ENCODE assay signal across 22 mouse cellular contexts in genomic region chr6:137071466-137071865, GRCm38 (mm10).
A peak's percentile ranks its signal among the peaks of the same experiment; 100 is the strongest.
DNase-seq lines count a peak whose midpoint lies in the region; ATAC-seq and TF ChIP-seq lines count a peak whose summit lies in the region.
"Had no signal": no experiment of that assay in that cellular context is flagged by ENCODE, and none has a peak within 500 bp of the region (broad histone marks: within the 10 kb centered on the region; RNA-seq: fewer than 3 reads in every experiment).

No protein-coding gene starts in this region.

- no peak for TF ChIP-seq CTCF in liver, postnatal 0 days (IDR thresholded peaks at IDR 0.05; ENCODE audit: low read depth)

- no peaks in the 10 kb centered on the region for H3K27me3 ChIP-seq in heart, embryonic 10.5 days (ENCODE audit: insufficient read depth, poor library complexity, severe bottlenecking)
- H3K27me3 ChIP-seq in liver, postnatal 0 days (ENCODE audit: insufficient read depth, low read length), result no peaks in the 10 kb centered on the region
- H3K27me3 ChIP-seq in limb, embryonic 10.5 days (ENCODE audit: low read depth, poor library complexity, severe bottlenecking), result no peaks in the 10 kb centered on the region
- H3K27me3 ChIP-seq: CH12.LX, Patski had no signal

- H3K36me3 ChIP-seq in heart, embryonic 10.5 days, result no peaks in the 10 kb centered on the region
- H3K36me3 ChIP-seq in liver, postnatal 0 days (replicated peaks; ENCODE audit: insufficient read depth, low read length), result no peaks in the 10 kb centered on the region
- H3K36me3 ChIP-seq in limb, embryonic 10.5 days, result no peaks in the 10 kb centered on the region
- H3K36me3 ChIP-seq: G1E had no signal

- 80% methylated on average over 9 of the region's 9 CpGs for WGBS in heart, embryonic 10.5 days
- 79% methylated on average over 9 of the region's 9 CpGs for WGBS in liver, postnatal 0 days (ENCODE audit: insufficient replicate concordance)
- WGBS in limb, embryonic 10.5 days, result 94% methylated on average over 9 of the region's 9 CpGs

- ATAC-seq in liver, postnatal 0 days, result no peak
- ATAC-seq: activated CD4-positive, CD25-positive, alpha-beta regulatory T cell, adult 4 months; CD4-positive, CD25-positive, alpha-beta regulatory T cell, adult 4 months; Patski had no signal

- H3K4me2 ChIP-seq in liver, postnatal 0 days (ENCODE audit: low read depth, low read length), result no peak overlapping the region

- no peak overlapping the region for H3K27ac ChIP-seq in heart, embryonic 10.5 days
- H3K27ac ChIP-seq in liver, postnatal 0 days (ENCODE audit: low read depth), result no peak overlapping the region
- no peak overlapping the region for H3K27ac ChIP-seq in limb, embryonic 10.5 days

- no peak overlapping the region for H3K9ac ChIP-seq in liver, postnatal 0 days (replicated peaks)

- no peak for TF ChIP-seq EP300 in liver, postnatal 0 days (IDR thresholded peaks at IDR 0.05; ENCODE audit: low read depth)

- no peak overlapping the region for H3K4me3 ChIP-seq in heart, embryonic 10.5 days
- H3K4me3 ChIP-seq in liver, postnatal 0 days (ENCODE audit: low read depth, low read length), result no peak overlapping the region
- H3K4me3 ChIP-seq in limb, embryonic 10.5 days, result no peak overlapping the region

- intact Hi-C loops in heart, postnatal 36 days (cut with DNase I), result no loop called here

- H3K9me3 ChIP-seq in heart, embryonic 10.5 days, result no peaks in the 10 kb centered on the region
- H3K9me3 ChIP-seq in liver, postnatal 0 days (ENCODE audit: low read length), result no peaks in the 10 kb centered on the region
- H3K9me3 ChIP-seq in limb, embryonic 10.5 days (replicated peaks), result no peaks in the 10 kb centered on the region

- peak; percentile 70 for DNase-seq in heart, adult 11 months
- DNase-seq in heart, adult 8-10 months (ENCODE audit: low spot score), result no peak
- DNase-seq in heart, embryonic 10.5 days (ENCODE audit: low spot score), result peak; percentile 55
- DNase-seq in heart, postnatal 36 days, result no peak
- DNase-seq in liver, postnatal 0 days, result peak; percentile 3
- no peak for DNase-seq in liver
- DNase-seq in limb, embryonic 10.5 days (ENCODE audit: low spot score), result peak; percentile 10
- DNase-seq in ovary, postnatal 36 days (ENCODE audit: low spot score), result no peak
- DNase-seq: adrenal gland, adult 2 months; adrenal gland, adult 8-10 months; adrenal gland, postnatal 10 days; adrenal gland, postnatal 14 days; adrenal gland, postnatal 25 days; adrenal gland, postnatal 36 days; B cell, adult 2 months; cerebellum, adult 11 months; cerebellum, adult 11-12 months had no signal

- H3K4me1 ChIP-seq in heart, embryonic 10.5 days, result peaks cover 10% of the 10 kb centered on the region; the same call in 1 of the 2 replicates
- no peaks in the 10 kb centered on the region for H3K4me1 ChIP-seq in liver, postnatal 0 days (ENCODE audit: insufficient read depth)
- no peaks in the 10 kb centered on the region for H3K4me1 ChIP-seq in limb, embryonic 10.5 days

Comparison
In these comparisons a context has a peak if more than half of its experiments do, and no peak if none do; other contexts are left out.
1. DNase-seq: peak in heart, adult 11 months (single experiment), heart, embryonic 10.5 days (single experiment), liver, postnatal 0 days (single experiment) and limb, embryonic 10.5 days (single experiment); none in heart, adult 8-10 months (single experiment), heart, postnatal 36 days (0 of 2), liver (single experiment) and ovary, postnatal 36 days (single experiment).